Mouse (Mus musculus) thymus, postnatal 10 days (tissue): Measurements from ENCODE around the gene Slc2a6.

Source experiments
- DNase-seq, 2 experiments: peaks; one replicate each; pipeline ENCODE4 v3.0.0; 2021; ENCODE audit warnings: low spot score in 2 of 2

Slc2a6 gene

DNA sequence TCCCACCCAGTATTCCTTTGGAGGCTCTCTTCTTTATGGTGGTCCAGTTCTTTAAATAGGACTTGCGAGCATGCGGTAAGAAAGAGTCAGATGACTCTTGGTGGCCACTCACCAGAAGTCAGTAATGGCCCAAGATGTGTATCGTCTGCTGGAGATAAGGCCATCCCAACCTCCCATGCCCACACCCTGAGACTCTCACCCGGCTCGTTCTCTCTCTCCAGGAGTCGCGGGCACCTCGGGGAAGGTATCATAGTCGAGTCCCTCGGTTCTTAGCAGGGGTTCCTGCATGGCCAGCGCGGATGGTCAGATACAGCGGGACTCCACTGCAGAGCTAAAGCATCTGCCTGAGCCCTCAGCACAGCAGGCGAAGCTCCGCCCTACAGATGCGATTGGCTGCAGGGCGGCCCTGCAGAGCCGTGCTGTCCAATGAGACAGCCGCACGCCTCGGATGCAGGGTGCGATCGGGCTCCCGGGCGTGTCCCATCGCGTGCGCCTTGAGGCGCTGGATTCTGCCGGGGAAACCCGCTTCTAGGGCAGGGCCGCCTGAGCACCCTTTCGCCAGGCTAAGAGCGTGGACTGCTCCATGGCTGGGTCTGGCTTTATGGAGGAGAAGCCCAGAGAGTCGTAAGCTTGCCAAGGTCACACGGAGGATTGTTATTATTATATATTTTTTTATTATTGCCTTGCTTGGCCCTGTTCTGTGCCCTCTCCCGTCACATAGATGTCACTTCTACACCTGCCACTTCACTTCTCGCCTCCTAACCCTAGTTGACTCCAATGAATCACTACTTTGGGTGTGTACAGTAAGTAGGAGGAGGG is at the start of gene Slc2a6:
TSS of gene Slc2a6 (minus strand) at position 381 of the 819 bp plus-strand sequence.
- DNase-seq: peak; percentile 74 to 84

DNA sequence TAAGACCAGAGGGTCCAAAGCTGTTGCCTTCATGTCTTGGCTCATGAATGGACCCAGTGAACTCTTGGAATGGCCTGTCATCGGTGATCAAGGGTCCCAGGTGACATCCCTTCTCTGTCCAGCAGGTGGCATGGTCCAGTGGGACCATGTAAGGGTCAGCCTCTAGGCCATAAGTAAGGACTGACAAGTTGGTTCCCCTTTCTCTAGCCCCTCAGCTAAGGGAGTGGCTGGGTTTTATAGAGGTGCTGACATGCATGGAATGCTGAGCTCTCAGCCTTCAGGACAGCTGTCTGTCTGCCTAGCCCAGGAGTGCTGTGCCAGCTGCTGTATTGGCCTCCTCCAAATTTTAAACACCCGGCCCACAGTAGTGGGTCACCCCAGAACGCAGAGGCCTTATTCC is 47.7 kb upstream of the Slc2a6 start:
- DNase-seq: no peak

DNA sequence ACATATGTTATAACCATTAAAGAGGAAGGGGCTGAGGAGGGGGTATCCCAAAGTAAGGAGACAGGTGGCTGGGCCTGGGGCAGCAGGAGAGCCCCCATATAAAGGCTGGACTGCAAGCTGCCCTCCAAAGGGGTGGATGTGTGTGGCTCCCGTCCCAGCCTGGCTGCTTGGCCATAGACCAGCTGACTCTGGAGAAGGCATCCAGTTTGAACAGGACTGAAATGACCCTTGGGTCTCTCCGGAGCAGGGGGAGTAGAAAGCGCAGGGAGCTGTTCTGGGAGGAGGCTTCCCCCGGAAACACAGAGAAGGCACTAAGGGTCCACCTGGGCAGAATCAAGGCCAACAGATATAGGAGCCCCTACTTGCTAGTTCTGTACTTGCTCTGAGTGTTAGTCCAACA is 47.0 kb upstream of the Slc2a6 start:
- no peak for DNase-seq

DNA sequence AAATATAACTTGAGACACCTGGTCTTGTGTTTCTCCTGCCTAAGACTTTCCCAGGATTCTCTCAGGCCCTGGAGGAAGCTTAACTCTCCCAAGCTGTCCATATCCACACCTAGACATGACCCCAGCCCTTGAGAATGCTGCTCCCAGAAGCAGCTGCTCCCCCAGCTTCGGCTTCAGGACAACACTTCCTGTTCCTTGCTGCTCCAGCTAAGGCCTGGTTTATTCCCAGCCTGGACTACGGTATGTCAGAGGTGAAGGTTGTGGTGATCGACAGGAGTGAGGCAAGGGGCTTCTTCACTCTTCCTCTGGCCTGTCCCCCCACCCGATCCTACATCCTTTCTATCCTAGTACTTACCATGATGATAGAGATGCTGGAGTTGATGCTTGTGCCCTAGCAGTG is 45.6 kb upstream of the Slc2a6 start:
- no peak for DNase-seq

DNA sequence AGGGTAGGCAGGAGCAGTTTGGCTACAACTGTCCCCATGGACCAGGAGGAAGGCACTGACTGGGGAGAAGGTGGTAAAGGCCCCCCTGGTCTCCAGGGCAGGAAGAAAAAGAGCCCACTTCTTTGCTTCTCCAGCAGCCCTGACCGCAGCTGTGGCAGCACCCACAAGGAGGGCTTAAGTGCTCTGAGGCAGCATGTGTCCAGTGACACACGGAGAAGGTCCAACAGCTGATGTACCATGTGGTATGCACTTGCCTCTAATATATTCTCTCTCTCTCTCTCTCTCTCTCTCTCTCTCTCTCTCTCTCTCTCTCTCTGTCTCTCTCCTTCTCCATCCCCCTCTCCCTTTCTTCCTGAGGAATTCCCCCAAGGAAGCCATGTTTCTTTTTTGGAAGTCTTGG is 44.2 kb upstream of the Slc2a6 start, which contains the start of gene Mymk:
TSS of gene Mymk (minus strand) at position 202 of the 400 bp plus-strand sequence.
- no peak for DNase-seq

DNA sequence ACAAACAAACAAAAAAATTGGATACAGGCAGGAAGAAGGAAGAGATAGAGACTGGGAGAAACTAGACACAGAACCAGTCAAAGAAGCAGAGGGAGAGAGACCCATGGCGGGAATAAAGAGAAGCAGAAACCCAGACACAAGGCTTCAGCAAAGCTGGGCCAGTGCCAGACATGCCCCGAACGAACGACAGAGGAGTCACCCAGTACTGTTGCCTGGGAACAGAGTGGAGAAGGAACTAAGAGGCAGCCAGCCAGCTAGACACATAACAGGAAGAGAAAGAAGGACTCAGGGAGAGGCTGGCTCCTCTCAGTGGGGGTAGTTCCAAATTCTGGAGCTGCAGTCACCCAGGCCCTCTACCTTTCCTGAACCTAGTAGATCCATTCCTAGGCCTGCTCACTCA is 43.3 kb upstream of the Slc2a6 start:
- DNase-seq: no peak

DNA sequence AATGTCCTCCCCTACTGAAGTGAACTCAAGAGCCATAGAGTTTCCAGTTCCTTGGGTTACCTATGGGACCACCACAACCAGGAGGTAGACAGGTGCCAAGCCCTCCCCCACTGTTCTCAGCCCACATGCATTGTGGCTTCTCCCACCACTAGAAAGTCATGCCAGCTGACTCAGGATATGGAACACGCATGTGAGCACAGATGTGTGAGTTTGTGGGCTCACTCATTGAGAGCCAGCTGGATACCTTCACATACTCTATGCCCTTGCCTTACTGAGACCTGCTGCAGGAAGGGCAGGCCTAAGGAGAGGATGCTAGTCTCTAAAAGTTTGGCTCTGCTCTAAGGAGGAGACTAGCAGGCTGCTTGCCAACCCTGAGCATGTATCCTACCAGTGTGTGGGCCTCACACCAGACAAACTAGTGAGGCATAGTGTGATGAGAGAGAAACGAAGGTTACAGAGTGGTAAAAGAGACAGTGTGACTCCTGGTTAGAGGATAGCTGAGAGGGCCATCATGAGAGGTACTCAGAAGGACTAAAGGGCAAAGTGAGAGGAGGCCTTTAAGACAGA is 42.5 kb upstream of the Slc2a6 start:
- DNase-seq: peak; percentile 61 to 66

DNA sequence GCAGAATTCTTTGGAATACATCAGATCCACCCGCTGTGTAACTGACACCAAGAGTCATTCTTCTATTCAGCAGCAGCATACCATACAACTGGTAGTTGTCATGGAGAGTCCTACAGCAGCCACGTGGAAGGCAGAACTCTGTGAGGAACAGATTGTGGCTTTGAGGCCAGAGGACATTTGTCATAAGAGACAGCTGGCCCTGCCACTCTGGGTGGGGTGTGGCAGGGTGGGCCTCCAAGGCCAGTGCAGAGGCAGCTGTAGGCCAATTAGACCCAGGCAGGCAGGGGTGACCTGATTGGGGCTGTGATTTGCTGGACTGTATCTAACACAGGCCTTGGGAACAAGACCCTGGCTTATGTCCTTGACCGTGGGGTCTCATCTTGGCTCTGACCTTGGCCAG is 41.8 kb upstream of the Slc2a6 start:
- no peak for DNase-seq

DNA sequence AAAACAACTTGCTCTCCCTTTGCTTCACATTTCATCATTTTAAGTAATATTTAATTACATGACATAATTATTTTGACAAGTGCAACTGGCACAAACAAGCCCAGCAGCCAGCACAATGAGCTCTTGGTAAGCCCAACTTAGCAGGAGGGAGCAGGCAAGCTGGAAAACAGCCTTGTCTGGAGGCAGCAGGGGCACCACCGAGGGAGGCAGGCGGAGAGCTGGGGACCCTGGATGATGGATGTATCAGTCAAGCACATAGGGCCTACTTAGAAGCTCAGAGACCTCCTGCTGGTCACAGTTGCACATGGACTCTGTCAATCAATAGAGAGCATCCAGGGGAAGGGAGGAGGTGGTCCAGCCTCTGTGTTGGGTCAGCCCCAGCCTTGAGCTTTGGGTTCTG is 40.2 kb upstream of the Slc2a6 start:
- no peak for DNase-seq

DNA sequence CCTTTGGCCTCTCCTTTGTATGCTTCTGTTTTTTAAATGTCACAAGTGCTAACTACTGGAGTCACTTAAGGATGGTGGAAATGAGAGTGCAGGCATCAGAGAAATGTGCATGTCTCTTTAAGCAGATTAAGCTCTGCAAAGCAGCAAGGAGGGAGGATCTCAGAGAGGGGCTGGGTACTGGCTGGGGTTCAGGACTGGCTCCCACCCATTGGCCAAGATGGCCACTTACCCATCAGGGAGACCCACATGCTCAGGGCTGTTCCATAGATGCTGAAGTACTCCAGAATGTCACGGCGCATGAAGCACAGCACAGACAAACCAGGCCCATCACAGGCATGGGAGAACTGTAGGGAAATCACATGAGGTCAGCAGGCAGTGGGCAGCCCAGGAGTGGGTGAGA is 39.3 kb upstream of the Slc2a6 start:
- no peak for DNase-seq

DNA sequence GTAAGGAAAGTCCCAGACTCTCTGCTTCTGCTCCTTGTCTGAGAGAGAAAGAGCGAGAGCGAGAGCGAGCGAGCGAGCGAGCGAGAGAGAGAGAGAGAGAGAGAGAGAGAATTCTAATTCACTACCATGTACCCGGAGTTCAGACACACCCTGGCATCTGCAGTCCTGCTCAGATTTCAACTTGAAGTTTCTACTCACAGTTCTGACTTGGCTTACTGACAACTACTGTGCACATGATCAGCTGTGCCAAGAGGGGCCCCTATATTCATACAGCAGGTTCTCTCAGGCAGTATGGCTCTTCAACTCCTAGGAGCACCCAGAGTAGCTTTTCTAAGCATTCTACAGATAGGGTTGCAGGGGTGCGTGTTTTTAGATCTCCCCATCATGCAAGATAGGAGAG is 31.4 kb upstream of the Slc2a6 start:
- no peak for DNase-seq

DNA sequence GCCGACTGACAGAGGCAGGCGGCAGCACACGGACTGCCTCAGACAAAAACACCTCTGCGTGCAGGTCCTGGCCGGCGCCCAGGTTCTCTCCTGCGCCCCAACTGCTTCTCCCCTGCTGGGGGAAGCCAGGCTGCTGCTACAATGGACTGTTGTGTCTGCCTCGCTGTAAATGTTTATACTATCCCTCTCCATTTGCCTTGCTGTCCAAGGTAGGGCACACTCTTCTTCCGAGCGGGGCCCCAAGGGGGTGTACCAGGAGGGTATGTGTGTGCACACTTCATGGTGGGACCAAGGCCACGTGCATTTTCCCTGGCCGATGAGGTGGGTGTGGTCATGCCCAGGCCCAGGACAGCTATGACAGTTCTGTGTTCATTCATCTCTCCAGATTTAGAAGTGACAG is 31.0 kb upstream of the Slc2a6 start:
- no peak for DNase-seq

DNA sequence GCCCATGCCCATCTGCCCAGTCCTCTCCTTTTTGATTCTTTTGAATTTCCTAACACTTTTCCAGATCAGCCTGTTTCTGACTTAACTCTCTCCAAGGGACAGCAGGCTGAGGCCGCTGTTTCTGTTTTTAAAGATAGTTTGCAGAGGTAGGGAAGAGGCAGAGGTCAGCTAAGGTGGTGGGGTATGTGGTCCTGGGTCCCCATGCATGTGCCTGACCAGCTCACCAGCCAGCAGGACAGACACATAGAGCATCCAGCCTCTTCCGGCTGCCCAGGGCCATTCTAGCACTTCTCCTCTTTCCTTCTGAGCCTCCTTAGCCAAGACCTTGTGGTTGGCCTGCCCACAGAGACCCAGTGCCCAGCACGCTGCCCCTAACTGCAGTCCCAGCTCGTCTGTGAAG is 30.5 kb upstream of the Slc2a6 start:
- DNase-seq: no peak

DNA sequence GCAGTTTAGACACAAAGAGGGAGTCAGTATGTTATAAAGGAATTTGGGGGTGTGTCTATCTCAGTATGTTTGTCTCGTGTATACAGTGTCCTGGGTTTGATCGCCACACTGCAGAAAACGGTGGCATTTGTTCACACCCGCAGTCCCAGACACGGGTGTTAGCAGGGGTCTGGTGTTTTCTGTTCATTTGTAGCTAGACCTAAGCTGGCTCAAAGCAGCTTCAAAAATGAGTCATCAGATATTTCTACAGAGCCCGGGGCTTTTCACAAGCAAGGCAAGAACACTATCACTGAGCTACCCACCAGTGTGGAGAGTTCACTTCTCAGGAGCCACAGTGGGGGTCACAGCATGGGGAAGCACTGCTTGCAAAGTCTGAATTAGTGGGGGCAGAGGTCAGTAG is 21.6 kb upstream of the Slc2a6 start:
- DNase-seq: no peak

DNA sequence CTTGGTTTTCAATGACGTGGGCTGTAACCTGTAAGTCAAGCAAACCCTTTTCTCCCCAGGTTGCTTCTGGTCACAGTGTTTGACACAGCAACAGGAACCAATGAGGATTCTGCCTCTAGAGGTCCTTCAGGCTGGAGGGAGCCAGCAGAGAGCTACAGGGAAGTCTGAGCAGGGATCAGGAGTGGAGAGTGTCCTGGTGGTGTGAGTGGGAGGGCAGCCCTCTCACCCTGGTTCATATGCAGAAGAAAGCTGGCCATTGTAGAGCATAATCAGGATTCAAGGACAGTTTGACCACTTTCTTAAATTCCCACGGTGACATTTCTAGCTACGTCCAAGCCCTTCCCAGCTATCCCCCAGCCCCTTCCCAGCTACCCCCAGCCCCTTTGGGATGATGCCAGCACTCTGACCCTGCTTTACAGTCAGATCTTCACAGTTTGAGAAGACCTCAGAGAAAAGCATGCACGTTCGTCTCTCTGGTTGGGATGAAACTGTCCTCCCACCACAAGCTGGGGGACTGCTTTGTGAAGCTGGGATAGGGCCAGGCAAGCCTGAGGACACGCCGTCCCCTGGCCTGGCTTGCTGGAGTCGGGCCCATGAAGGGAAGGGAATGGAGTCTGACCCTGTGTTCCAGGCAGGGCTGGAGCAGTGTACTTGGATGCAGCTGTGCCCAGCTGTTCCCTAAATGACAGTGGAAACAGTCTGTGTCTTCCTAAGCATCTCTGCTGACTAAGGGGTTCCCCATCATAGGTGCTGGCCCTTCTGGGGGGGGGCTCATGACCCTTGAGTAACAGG is 18.4 kb upstream of the Slc2a6 start:
- DNase-seq: no peak

DNA sequence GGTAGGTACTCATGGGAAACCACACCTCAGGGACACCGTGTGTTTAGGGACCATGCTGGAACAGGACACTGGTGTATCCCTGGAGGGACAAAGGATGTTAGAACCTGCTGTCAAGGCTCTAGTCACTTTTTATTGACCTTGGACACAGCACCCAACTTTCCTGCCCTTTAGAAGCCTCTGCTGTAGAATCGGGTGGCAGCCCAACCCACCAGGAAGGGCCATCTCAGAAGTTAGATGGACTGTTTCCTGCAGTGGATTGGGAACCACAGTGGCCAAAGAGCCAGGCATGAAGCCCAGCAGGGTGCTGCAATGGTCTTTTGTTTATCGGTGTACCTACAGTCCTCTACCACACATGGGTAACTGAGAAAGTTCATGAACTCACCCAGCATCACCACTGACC is 16.8 kb upstream of the Slc2a6 start:
- no peak for DNase-seq

DNA sequence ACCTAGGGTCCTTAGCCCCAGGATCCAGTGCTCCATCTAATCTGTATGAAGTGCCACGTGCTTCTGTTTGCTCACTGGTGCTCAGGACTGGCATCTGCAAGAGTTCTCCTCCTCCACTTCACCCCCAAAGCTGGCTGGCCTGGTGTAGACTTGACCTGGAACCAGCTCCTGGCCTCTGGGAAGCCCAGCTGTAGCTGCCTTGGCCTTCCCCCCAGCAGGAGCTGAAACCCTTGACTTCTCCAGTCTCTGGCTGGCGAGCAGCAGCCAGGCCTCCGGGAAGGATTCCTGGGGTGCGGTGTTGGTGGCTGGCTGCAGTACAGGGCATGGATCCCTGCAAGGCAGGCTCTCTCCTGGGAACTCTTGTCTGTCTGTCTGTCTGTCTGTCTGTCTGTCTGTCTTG is 16.4 kb upstream of the Slc2a6 start:
- no peak for DNase-seq

DNA sequence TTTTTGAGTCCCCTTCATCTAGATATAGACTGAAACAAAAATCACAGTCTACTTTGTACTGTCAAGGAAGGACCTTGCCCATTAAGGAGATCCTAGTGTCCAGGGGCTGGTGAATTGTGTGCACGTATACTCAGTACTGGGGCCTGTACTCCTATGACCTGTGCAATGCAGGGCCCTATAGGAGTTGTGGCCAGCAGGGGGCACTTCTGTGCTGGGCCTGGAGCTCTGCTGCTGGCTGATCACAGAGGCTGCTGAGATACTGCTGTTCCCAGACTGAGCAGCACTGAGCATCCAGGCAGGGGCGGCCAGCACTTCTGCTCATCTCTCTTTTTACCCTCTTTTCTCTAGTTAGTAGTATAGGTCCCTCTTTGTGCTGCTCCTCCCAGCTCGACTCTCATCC is 15.7 kb upstream of the Slc2a6 start:
- peak; percentile 78 to 93 for DNase-seq

DNA sequence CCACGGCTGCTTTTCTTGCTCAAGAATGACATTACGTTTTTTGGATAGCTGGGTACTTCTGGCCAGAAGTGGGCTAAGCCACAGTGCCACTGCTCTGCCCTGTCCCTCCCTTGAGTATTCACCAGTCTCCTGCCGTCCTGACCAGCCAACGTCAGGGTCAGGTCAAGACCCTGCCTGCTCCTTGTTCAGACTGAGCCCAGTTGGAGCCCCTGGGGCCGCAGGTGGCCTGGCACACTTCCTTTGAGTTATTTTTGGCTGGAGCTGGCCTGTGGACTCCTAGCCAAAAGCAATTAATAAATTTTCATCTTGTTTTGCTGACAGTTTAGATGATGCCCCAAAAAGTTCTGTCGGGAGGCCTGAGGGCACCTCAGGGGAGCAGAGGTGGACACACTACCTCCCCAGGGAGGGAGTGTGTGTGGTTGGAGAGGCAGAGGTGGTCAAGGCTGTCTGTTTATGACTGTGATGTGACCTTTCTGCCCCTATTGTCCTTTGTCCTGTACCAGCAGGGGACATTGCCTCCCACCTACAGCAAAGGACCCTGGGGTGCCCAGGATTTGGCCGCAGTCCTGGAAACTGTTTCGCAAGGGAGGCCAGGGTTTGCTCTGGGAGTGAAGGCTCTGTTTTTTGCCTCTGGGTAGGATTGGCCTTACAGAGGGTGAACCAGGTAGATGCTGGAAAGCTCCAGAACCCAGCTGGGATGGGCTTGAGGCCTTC is 14.5 kb upstream of the Slc2a6 start:
- no peak for DNase-seq

DNA sequence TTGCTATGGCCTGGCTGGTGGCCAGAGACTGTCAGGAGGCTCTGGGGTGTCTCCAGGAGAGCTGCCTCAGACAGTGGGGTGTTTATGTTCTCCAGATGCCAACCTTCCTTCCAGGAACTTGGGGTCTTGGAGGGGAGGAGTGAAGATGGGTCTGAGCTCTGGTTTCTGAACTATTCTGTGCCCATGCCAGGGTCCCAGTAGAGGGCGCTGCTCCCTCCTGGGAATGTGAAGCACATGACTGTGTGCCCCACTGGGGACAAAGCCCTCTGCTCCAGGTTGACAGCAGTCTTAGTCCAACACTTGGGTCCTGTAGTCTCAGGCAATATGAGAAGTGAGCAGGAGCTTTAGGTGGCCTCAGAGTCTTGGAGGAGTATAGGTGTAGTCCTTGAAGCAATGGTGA is 11.5 kb upstream of the Slc2a6 start:
- peak in 1 of 2 experiments; percentile 42 for DNase-seq

DNA sequence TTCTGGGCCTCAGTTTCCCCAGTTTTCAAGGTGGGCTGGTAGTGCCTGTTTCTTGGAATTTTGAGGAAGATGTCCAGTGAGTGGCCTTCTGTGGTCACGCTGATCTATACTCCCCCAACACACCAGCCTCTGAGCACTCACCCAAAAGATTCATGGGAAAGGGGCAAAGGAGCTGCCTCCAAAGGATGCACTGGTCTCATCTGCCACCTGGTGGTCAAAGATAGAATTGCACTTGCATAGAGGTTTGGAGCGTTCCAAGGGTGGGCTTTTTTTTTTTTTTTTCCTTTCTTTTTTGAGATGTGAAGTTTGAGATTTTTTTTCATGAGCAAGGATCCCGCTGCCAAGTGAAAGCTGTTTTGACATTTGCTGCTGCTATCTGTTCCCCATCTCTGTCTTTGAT is 10.8 kb upstream of the Slc2a6 start:
- DNase-seq: peak; percentile 65 to 86

DNA sequence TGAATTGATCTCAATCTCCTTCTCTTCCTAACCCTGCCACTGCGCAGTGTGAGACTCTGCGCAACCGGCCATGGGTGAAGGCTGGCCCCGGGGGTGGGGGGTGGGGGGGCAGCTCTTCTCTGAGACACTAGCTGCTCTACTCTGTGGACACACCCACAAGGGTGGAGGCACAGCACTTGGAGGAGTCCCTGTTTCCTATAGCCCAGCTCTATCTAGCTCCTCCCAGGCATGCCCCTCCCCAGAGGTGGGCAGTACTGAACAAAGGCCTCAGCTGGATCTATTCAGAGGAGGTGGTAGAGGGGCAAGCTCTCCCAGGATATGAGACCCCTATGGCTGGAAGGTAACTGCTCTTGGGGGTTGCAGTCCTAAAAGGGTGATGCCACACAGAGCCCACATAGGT is 9.2 kb upstream of the Slc2a6 start:
- no peak for DNase-seq
